Mouse (Mus musculus) CD4-positive, CD25-positive, alpha-beta regulatory T cell, adult 9 weeks (primary cell): ENCODE results near the gene Mrpl4. TPM values are rescaled to one million over a fixed set of nuclear protein-coding genes. Genes with fewer than 3 reads are reported as not detected.

Experiments used
- polyA plus RNA-seq: library from polyadenylated mRNA; unstranded; fragments of 100-300 nt; shearing (Covaris generic); gene quantifications from one replicate; pipeline ENCODE4 v1.2.1, GENCODE M21; 2017

Mrpl4 gene
- 138 TPM for polyA plus RNA-seq

DNA sequence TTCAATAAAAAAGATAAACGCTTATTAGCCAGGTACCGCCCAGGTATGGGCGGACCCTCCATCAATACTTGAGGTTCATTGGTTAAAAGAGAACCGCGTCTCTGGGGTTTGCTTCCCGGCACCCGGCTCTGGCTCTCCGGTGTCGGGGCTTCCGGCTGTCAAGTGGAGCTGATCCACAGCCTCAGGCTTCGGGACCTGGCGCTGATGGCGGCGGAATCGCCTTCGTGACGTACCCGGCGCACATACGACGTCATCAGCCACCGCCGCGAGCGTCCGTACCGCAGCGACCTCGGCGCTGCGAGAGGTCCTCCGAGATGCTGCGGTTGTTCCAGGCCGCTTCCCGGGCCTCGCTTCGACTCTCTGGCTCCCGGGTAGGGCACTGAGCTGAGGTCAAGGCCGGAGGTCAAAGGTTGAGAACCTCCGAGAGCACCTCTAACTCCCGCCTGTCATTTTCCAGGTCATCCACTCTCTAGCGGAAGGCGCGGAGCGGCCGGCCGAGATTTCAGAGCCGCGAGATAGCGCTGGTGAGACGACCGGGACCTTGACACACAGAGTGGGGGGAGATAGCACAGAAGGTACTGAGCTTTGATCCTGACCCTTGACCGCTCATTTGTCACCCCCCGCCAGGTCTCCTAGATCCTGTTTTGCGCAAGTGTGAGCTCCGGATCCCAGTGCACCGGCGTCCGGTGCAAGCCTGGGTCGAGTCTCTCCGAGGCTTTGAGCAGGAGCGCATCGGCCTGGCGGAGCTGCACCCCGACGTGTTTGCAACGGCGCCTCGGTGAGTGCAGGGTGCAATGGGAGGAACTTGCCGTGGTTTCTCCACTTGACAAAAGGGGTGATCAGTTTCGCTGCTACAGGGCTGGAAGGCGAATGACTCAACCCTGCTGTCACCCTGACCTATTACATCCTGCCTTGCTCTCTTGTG lies at the start of gene Mrpl4:
Mrpl4 (plus strand) TSS at position 112 of the 925 bp plus-strand sequence.

DNA sequence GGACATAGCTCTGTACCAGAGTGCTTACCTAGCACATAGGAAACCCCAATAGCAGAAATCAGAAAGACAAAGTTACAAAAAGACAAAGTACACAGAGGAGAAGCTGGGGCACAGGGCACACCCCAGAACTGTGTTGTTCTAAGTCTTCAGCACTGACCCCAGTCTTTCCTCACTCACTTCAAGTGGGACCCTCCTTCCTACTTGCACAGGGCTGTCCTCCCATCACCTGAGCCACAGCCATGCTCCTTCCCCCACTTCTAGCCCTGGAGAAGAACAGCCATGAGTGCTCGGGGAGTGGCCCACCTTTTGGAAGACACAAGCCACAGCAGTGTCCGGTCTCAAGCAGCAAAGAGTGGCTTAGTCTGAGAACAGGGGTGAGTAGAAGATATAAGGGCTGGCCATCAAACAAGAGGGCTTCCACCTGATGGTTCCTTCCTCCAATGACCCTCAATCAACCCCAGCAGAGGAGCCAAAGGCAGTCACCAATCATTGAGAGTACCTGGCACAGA lies 43.1 kb upstream of the Mrpl4 start, which contains the start of gene Dnmt1:
Dnmt1 (minus strand) TSS at position 459 of the 509 bp plus-strand sequence.

DNA sequence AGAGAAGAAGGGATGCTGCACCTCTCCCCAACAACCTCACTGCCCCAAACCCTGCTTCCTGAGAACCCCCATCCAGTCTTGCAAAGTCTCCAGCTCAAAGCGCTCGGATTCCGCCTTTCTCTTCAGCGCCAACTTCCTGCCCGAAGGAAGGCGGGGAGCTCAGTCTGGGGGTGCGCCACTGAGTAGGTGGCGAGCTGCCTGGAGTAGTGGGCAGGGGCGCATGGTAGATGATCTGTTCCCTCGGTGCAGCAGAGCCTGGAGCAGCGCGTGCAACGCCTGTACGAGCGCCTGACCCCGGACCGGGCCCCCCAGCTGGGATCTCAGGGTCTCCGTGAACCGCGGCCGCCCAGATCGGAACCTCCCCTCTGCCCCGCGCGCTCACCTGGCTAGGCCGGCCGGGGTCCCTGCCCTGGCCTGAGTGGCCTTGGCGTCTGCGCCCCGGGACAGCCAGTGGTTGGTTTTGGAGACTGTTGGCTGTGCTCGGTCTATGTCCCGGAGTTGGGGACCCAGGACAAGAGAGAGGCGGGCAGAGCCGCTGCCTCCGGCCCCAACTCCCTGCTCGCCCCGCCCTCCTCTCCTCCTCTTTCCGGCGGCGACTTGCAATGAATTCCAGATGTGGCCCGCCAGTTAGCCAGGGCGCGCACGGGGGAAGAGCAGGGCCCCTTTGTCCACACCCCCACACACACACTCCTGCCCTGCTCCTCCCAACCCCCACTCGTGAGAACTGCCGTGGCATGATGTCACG lies 26.1 kb upstream of the Mrpl4 start, which contains the start of gene S1pr2:
S1pr2 (minus strand) TSS at position 566 of the 745 bp plus-strand sequence.

DNA sequence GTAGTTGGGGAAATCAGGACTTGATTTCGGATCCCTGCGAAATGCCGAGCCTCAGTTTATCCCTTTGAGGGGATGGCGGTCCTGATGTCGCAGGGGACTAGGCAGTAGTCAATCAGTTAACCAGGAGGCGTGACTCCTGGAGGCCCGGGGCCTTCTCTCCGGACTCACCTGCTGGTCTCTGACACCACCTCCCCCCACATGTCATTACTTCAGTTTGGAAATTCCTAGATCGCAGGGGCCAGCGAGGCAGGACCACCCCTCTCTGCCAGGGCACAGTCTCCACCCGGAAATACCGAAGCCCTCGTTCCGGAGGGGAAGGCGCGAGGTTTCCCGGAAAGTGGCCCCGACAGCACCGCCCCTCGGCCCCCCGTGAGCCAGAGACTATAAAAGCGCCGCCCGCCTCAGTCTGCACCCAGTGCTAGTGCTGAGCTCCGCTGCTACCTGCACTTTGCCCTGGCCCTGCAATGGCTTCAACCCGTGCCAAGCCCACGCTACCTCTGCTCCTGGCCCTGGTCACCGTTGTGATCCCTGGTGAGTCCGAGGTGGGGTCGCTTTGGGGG lies 13.1 kb downstream of the Mrpl4 start, which contains the start of gene Icam1:
Icam1 (plus strand) TSS at position 415 of the 560 bp plus-strand sequence.

DNA sequence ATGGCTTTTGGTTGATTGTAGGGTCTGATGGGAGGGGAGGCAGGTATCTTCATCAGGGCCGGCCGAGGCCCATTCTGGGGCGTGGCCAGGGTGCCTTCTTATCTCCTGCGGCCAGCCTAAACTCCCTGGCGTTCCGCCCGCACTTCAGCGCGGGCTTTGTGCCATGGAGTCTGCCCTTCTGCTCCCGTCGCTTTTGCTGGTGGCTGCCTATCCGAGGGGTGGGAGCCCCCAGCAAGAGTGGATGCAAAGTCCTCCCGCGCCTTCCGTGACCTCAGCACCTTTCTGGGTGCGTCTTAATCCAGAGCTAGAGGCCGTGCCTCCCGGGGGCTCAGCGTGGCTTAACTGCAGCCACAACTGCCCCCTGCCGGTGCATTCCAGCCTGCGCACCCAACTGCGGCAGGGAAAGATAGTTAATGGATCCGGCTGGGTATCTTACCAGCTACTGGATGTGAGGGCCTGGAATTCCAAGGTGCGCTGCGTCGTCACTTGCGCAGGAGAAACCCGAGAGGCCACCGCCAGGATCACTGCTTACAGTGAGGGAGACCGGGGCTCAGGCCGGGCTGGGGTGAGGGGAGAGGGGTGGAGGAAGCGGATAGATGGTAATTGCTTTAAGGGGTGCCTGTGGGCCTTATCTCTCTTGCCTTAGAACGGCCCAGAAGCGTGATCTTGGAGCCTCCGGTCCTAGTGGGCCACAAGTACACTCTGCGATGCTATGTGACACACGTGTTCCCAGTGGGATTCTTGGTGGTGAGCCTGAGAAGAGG lies 26.9 kb downstream of the Mrpl4 start, which contains the start of gene Icam4:
Icam4 (plus strand) TSS at position 83 of the 764 bp plus-strand sequence.

DNA sequence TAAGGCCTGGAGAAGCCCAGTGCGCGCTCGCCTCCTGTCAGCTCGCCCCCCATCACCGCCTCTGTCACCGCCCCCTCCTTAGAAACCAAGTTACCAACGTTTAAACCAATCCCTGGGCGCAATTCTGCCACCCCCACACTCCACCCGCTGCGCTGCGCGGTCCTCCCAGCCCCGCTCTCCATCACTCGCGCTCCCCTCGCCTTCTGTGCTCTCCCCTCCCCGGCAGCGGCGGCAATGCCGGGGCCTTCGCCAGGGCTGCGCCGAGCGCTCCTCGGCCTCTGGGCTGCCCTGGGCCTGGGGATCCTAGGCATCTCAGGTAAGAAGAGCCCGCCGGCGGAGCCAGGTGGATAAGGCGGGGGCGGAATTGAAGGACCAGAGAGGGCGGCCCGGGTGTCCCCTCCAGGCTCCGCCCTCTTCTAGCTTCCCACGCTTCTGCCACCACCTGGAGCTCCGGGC lies 29.4 kb downstream of the Mrpl4 start, which contains the start of gene Icam5:
Icam5 (plus strand) TSS at position 178 of the 456 bp plus-strand sequence.

Other genes starting within 250 kb of the Mrpl4 start
- 0.24 TPM for gene Col5a3, start 187.7 kb upstream of the Mrpl4 start, polyA plus RNA-seq
- not detected for gene Rdh8, start 184.2 kb upstream of the Mrpl4 start, polyA plus RNA-seq
- 46.9 TPM for gene A230050P20Rik, start 134.1 kb upstream of the Mrpl4 start, polyA plus RNA-seq
- gene Angptl6, start 123.0 kb upstream of the Mrpl4 start, polyA plus RNA-seq: 0.41 TPM
- 88.4 TPM for gene Ppan, start 114.6 kb upstream of the Mrpl4 start, polyA plus RNA-seq
- 305 TPM for gene Eif3g, start 104.1 kb upstream of the Mrpl4 start, polyA plus RNA-seq
- gene Dnmt1, start 42.9 kb upstream of the Mrpl4 start, polyA plus RNA-seq: 96.2 TPM
- gene S1pr2, start 26.0 kb upstream of the Mrpl4 start, polyA plus RNA-seq: 21.2 TPM
- 113 TPM for gene Icam1, start 13.2 kb downstream of the Mrpl4 start, polyA plus RNA-seq
- gene Icam4, start 26.6 kb downstream of the Mrpl4 start, polyA plus RNA-seq: 2.6 TPM
- gene Icam5, start 29.3 kb downstream of the Mrpl4 start, polyA plus RNA-seq: 0.84 TPM
- 0.36 TPM for gene Zglp1, start 64.4 kb downstream of the Mrpl4 start, polyA plus RNA-seq
- gene Gm49373, start 70.4 kb downstream of the Mrpl4 start, polyA plus RNA-seq: not detected
- gene Fdx1l, start 70.9 kb downstream of the Mrpl4 start, polyA plus RNA-seq: 30.7 TPM
- gene Gm38431, start 89.3 kb downstream of the Mrpl4 start, polyA plus RNA-seq: 7.4 TPM
- 82.1 TPM for gene Raver1, start 89.3 kb downstream of the Mrpl4 start, polyA plus RNA-seq
- gene Tyk2, start 128.5 kb downstream of the Mrpl4 start, polyA plus RNA-seq: 96.0 TPM
- gene Cdc37, start 147.2 kb downstream of the Mrpl4 start, polyA plus RNA-seq: 305 TPM
- 0.61 TPM for gene Pde4a, start 163.0 kb downstream of the Mrpl4 start, polyA plus RNA-seq
- gene Keap1, start 236.6 kb downstream of the Mrpl4 start, polyA plus RNA-seq: 27.8 TPM
- gene S1pr5, start 245.7 kb downstream of the Mrpl4 start, polyA plus RNA-seq: not detected